ENCODE assay signal across 9 mouse cellular contexts in genomic region chr5:118483532-118483931, GRCm38 (mm10).
A peak's percentile ranks its signal among the peaks of the same experiment; 100 is the strongest.
DNase-seq lines count a peak whose midpoint lies in the region; ATAC-seq lines count a peak whose summit lies in the region.
"Had no signal": no experiment of that assay in that cellular context is flagged by ENCODE, and none has a peak within 500 bp of the region (broad histone marks: within the 10 kb centered on the region; RNA-seq: fewer than 3 reads in every experiment).

No protein-coding gene starts in this region.

- peak overlapping the region; percentile 44; the same call in 1 of the 2 replicates for H3K9ac ChIP-seq in heart, embryonic 13.5 days
- H3K9ac ChIP-seq: hindbrain, embryonic 15.5 days had no signal

- DNase-seq in heart, embryonic 10.5 days (ENCODE audit: low spot score) = peak; percentile 96
- no peak for DNase-seq in heart, postnatal 25 days (ENCODE audit: low spot score)
- DNase-seq in R1 (ENCODE audit: low read depth, low spot score) = peak; percentile 99
- no peak for DNase-seq in adrenal gland, postnatal 25 days
- DNase-seq in layer of hippocampus, adult 9-10 months (ENCODE audit: low spot score) = no peak
- no peak for DNase-seq in retina, postnatal 1 day

- WGBS in heart, embryonic 10.5 days = 5% methylated on average over 8 of the region's 8 CpGs
- WGBS in heart, embryonic 13.5 days = 11% methylated on average over 8 of the region's 8 CpGs

- H3K36me3 ChIP-seq in heart, embryonic 10.5 days = no peaks in the 10 kb centered on the region
- H3K36me3 ChIP-seq in heart, embryonic 13.5 days = no peaks in the 10 kb centered on the region
- H3K36me3 ChIP-seq: hindbrain, embryonic 15.5 days had no signal

- peak overlapping the region; percentile 34 for H3K4me3 ChIP-seq in heart, embryonic 10.5 days
- peak overlapping the region; percentile 4; the same call in 1 of the 2 replicates for H3K4me3 ChIP-seq in heart, embryonic 13.5 days
- H3K4me3 ChIP-seq: hindbrain, embryonic 15.5 days had no signal

- H3K9me3 ChIP-seq in heart, embryonic 10.5 days = no peaks in the 10 kb centered on the region
- no peaks in the 10 kb centered on the region for H3K9me3 ChIP-seq in heart, embryonic 13.5 days
- H3K9me3 ChIP-seq: hindbrain, embryonic 15.5 days had no signal

- ATAC-seq in heart, embryonic 13.5 days (ENCODE audit: extremely low read depth, insufficient number of reproducible peaks, low FRiP score, low TSS enrichment) = peak; percentile 70; the same call in 1 of the 2 replicates
- peak; percentile 84 for ATAC-seq in megakaryocyte, adult 5-6 weeks (ENCODE audit: poor library complexity, severe bottlenecking)

- peak overlapping the region; percentile 65 for H3K27ac ChIP-seq in heart, embryonic 10.5 days
- H3K27ac ChIP-seq in heart, embryonic 13.5 days (replicated peaks) = peak overlapping the region; percentile 53
- H3K27ac ChIP-seq: hindbrain, embryonic 15.5 days had no signal

- intact Hi-C loops in heart, postnatal 25 days (cut with DNase I) = loop anchor here (5.0 kb wide), 1 partner anchor 74 kb away; no protein-coding TSS in a partner anchor

- H3K4me2 ChIP-seq in heart, embryonic 13.5 days = peak overlapping the region; percentile 59
- H3K4me2 ChIP-seq: hindbrain, embryonic 15.5 days had no signal

- H3K27me3 ChIP-seq in heart, embryonic 10.5 days (ENCODE audit: insufficient read depth, poor library complexity, severe bottlenecking) = no peaks in the 10 kb centered on the region
- no peaks in the 10 kb centered on the region for H3K27me3 ChIP-seq in heart, embryonic 13.5 days (replicated peaks)
- H3K27me3 ChIP-seq: hindbrain, embryonic 15.5 days had no signal

- peaks cover 38% of the 10 kb centered on the region for H3K4me1 ChIP-seq in heart, embryonic 10.5 days
- H3K4me1 ChIP-seq in heart, embryonic 13.5 days = peaks cover 34% of the 10 kb centered on the region

Comparison
In these comparisons a context has a peak if more than half of its experiments do, and no peak if none do; other contexts are left out.
1. DNase-seq: peak in heart, embryonic 10.5 days (single experiment) and R1 (single experiment); none in heart, postnatal 25 days (single experiment), adrenal gland, postnatal 25 days (single experiment), layer of hippocampus, adult 9-10 months (single experiment) and retina, postnatal 1 day (single experiment).